Mouse (Mus musculus): ENCODE data around the gene Ankrd44.

Gene Ankrd44

DNA sequence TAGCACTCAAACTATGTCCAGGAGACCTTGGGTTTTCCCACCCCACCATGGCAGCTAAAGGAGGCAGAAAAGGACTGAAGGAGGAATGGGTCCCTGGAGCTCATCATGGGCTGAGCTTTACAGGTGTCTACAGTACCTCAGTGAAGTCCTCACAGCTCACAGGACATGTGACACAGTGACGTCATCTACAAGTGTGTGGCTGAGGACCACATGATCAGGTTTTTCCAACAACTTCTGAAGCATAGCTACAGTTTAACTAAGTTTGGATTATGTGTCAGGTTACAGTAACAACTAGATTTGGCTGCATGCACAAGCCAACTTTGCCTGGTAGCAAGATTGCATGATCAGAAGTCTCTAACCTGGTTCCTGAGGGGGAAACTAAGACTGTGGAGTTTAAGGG is 78.9 kb downstream of the Ankrd44 start:
- DNase-seq (ENCODE audit: low spot score in 2 of 2) = no peak

- no peak for DNase-seq (ENCODE audit: low spot score in 2 of 2)
These were observed 79.7 kb downstream of the Ankrd44 start for GRCm38 (mm10) chr1:54846346-54847000.

DNA sequence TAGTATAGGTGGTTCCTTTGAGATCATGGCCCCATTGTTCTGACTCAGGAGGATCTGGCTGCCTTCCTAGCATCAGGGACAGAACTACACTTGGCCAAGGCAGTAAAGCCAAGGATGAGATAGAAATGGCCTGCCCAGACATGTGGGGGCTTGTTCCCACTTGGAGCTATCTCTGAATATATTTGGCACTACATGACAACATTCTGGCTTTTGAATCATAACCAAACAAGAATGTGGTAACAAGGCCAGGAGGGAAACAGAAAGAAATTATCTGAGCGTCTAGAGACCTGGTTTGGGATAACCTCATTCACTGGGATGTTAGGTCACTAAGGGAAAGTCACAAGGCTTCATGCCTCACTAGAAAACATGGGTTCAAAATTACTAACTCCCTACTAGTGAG is 81.8 kb downstream of the Ankrd44 start:
- no peak for DNase-seq (ENCODE audit: low spot score in 2 of 2)

DNA sequence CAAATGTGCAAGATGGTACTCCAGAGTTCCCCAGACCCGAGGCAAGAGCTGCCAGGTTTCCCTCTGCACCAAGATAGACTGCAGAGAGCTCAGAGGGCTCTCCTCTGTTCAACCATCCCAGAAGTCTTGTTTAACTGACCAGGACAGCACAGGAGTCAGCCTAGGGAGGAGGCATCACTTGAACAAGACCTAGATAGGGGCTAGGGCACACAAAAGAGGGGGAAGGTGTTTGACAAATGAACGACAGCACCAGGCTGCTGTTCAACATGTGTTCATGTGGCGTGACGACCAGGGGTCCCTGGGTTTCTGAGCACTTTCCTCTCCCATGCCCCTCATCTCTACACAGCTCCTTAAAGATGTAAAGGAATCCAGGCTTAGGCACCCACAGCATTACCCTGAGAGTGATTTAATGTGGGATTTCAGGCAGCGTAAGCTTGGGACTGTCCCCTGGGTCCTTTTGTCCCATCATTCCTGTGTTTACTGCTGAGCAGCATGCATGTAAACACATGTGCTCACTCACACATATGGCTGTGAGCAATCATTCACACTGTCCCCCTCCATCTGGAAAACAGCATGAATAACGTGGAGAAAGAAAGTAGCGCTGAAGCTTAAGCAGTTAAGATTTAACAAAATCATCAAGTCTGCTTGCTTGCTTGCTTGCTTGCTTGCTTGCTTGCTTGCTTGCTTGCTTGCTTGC is 83.3 kb downstream of the Ankrd44 start:
- DNase-seq (ENCODE audit: low spot score in 2 of 2) = no peak

DNA sequence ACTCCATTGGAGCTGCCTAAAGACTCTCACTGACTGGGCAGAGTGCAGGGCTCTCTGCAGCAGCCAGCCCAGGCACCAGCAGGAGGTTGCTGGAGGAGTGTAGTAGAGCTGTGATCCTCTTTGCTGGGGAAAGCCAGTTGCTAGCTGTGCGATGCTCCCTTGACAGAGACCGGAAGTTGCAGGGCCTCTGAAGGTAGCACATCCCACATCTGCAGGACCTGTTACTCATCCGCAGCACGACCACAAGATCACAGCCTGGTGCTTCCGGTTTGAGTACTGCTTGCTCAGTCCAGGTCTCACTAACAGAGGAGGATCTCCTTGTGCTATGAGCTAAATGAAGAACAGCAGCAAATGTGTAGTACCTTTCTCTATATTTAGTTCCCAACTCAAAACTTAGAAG is 84.4 kb downstream of the Ankrd44 start:
- peak in 1 of 2 experiments; percentile 54 for DNase-seq (ENCODE audit: low spot score in 2 of 2)

GRCm38 (mm10) chr1:54840040-54840439 is 86.1 kb downstream of the Ankrd44 start:
- DNase-seq (ENCODE audit: low spot score in 2 of 2) = no peak

DNA sequence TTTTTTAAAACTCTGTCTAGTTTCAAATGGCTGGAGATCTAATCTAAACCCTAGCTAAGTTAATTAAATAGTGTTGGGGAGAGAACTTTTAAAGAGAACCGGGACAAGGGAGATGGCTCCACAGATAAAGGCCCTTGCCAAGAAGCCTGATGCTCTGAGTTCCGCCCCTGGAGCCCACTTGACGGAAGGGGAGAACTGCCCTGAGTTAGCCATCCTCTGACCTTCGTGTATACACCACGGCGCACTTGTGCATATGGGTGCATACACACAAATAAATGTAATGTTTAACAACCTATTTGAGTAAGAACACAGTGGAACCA is 87.7 kb downstream of the Ankrd44 start:
- DNase-seq (ENCODE audit: low spot score in 2 of 2) = no peak

- no peak for DNase-seq (ENCODE audit: low spot score in 2 of 2)
These were observed 88.3 kb downstream of the Ankrd44 start for GRCm38 (mm10) chr1:54837721-54838485.

DNA sequence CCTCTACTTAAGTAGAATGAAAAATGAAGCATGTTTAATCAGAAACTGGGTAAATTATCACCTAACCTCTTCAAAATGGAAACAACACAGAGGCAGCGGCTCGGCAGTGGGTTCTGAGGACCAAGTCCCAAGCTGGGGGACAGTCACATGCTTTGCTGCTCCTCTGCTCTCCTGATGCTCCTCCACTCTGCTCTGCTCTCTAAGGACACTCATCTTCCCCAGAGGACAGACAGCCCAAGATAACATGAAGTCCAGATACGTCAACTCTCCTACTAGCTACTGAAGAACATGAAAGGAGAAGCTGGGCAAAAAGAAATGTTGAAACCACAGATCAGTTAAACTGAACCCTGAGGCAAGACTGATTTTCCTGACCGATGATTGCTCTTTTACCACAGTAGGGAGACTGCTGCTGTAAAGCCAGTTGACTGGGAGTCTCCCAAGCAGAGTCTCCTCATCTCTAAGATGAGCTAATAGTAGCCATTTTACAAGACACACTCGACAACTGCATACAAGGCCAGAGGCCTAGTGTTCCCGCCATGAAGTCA is 90.5 kb downstream of the Ankrd44 start:
- no peak for DNase-seq (ENCODE audit: low spot score in 2 of 2)

DNA sequence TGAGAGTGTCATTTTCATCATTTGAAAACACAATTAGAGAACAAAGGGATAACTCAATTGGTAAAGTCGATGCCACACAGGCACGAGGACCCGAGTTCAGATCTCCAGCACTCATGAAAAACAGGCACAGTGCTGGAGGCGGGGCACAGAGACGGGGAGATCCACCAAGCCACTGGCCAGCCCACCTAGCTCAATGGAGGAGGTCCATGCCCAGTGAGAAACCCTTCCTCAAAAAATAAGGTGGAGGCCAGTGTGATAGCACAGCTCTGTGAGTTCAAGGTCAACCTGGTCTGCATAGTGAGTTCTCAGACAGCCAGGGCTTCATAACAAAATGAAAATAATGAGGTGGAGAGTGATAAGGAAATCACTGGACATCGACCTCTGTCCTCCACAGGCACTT is 93.0 kb downstream of the Ankrd44 start:
- no peak for DNase-seq (ENCODE audit: low spot score in 2 of 2)

DNA sequence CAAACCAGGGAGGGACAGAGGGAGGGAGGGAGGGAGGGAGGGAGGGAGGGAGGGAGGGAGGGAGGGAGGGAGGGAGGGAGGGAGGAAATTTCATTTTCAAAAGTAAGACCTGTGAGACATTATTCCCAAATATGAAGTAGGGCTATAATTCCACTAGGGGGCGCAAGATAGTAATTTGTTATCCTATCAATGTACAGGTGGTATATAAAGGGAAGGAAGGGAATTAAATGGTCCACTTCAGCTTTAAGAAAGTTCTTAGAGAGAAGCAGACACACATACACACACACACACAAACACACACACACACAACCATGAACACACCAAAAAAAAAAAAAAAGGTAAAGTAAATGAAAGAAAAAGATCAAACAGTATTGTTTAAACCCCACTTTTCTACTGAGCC is 93.4 kb downstream of the Ankrd44 start:
- DNase-seq (ENCODE audit: low spot score in 2 of 2) = no peak

DNA sequence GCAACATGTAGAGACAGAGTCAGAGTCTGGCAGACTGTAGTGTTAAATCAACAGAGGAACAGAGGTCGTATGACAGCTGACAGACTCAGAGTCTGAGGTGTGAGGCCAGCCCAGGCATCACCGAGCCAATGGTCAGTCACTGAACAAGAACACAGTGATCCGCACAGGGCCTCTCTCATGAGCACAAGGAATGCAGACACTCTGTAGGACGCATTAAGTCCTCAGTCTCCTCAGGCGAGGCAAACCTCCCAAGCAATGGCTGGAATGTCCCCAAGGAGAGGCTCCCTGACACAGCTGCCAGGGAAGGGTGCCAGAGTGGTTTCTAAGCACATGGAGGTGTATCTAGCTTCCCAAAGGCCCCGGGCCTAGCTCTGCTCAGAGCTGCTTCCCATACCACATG is 96.0 kb downstream of the Ankrd44 start:
- no peak for DNase-seq (ENCODE audit: low spot score in 2 of 2)

- no peak for DNase-seq (ENCODE audit: low spot score in 2 of 2)
These were observed 96.4 kb downstream of the Ankrd44 start for GRCm38 (mm10) chr1:54829681-54830213.

GRCm38 (mm10) chr1:54827827-54828226 is 98.4 kb downstream of the Ankrd44 start:
- DNase-seq (ENCODE audit: low spot score in 2 of 2) = peak in 1 of 2 experiments; percentile 35

DNA sequence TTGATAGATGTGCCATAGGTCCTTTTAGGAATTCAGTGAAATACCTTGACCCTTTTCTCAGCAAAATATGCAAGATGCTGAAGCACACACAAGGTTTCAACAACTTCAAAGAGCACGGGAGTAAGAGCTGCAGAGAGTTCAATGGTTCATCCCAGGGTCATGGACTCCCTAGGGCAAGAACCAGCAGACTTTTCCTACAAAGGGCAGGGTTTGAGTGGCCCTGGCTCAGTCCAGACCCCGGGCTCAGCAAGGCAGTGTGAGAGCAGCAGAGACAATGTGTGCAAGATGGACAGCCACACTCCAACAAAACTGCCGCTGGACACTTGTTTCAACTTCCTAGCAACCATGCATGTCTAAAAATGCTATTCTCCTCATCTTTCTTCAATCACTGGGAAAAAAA is 98.8 kb downstream of the Ankrd44 start:
- no peak for DNase-seq (ENCODE audit: low spot score in 2 of 2)

DNA sequence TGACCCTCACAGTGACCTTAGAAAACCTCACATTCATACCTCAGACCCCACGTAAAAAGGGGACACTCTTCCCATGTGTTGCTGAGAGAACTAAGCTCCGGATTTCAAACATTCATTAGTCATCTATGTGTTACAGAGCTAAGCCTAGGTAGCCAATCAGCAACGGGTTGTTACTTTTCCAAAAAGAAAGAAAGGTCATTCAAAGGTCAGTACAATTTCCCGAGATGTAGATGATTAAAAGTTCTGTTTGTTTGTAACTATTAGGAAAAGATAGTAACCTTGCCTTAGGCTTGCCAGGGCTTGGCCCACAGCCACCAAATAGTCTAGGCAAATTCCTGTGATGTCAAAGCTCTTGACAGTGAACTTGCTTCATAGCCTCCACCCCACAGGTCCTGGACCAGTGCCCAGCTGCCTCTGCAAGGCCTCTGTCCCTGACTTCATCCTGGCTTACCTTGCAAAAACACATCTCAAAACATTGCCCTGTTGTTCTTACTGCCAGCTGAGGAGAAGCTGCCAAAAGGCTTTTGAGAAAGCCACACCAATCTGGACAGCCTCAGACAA is 99.7 kb downstream of the Ankrd44 start:
- DNase-seq (ENCODE audit: low spot score in 2 of 2) = peak in 1 of 2 experiments; percentile 34

DNA sequence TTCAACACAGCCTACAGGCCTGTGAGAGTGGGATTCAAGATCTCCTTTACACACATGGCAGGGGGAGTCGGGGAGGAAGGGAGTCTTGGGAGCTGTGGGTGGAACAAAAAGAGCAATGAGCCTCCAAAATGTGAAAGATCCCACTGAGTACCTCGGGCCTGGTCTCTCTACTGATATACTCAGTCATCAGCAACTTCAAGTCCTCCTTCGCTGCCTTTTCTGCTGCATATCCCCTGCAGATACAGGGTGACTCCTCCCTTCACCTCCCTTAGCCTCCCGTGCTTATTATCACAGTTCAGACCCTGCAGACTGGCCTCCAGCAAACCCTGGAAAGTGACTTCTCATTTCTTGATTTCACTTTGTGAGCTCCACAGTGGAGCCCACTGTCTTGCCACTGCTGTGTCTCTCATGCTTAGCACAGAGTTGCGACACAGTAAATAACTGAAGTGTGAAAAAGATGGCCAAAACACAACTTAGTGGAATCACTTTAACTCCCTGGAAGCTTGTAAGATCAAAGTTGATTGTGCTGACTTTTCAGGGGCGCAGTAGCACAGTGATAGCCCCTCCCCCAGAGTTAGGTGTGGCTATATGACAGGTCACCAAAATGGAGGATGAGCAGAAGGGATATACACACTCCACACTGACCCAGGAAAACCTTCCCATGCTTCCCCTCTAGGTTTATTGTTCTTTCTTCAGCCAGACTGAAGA is 100.3 kb downstream of the Ankrd44 start:
- DNase-seq (ENCODE audit: low spot score in 2 of 2) = no peak

GRCm38 (mm10) chr1:54824106-54824808 is 101.9 kb downstream of the Ankrd44 start:
- DNase-seq (ENCODE audit: low spot score in 2 of 2) = no peak

DNA sequence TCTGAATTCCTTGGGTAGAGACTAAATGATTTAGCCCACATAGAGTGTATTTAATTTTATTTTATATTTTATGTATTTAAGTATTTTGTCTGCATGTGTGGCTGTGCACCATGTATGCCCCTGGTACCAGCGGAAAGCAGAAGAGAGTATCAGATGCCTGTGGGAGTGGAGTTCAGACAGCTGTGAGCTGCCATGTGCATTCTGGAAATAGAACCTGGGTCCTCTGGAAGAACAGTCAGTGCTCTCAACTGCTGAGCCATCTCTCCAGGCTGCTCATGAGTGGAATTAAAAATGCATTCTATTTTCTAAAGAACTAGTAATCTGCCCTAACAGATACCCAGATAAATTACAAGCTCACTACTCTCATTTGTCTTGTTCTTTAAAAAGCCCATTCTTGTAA is 104.4 kb downstream of the Ankrd44 start:
- DNase-seq (ENCODE audit: low spot score in 2 of 2) = no peak

DNA sequence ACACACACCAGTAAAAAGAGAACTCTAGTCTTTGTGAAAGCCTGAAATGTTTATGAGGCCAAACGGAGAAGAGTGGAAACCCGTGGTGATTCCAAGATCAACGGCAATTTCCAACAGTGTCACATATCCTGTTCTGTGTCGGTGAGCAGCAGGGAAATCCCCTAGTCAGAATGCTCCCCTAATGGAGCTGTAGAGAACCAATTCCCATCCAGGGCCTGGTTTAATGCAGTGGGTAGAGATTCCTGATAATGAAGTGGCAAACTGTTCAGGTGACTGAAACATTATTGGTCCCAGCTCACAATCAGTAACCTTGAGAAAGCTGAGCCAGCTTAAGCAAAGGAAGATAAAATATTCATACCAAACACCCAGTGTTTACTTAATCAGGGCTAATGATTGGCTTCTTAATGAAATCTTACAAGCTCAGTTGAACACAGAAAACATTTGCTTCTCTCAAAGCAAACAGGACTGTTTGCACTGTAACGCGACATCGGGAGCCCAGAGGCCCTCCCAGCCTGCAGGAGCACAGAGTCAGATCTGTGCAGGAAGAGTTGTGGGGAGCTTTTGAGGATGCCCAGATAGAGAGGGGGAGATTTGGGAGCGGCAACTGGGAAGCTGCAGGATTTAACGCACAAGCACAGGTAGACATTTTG is 110.9 kb downstream of the Ankrd44 start:
- DNase-seq (ENCODE audit: low spot score in 2 of 2) = no peak
